Comparison of ENCODE assay signal across 26 mouse cellular contexts in the genomic region with DNA sequence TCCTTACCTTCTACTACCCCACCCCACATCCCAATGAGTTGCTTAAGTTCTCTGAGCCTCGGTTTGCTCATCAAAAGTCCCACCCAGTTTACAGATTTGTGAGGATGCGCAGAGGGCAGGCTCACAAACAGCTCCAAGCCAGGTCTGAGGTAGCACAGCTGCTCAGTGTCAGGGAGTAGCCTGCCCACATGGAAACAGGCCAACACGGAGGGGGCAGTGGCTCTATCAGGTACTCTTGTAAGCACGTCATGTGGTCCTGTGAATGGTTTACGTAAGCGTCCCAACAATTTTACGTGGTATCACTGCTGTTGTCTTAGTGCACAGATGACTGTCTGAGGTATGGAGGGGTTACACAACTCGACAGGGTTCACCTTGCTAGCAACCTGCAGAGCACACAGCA. TPM values are rescaled to one million over a fixed set of nuclear protein-coding genes. Genes with fewer than 3 reads are reported as not detected.
DNase-seq lines count a peak whose midpoint lies in the region; ATAC-seq and TF ChIP-seq lines count a peak whose summit lies in the region.
"Had no signal": no experiment of that assay in that cellular context is flagged by ENCODE, and none has a peak within 500 bp of the region (broad histone marks: within the 10 kb centered on the region; RNA-seq: fewer than 3 reads in every experiment).

No protein-coding gene starts in this region.

- no peak for TF ChIP-seq POLR2A in lung, adult 2 months (IDR thresholded peaks at IDR 0.05; ENCODE audit: borderline replicate concordance, extremely low read depth, low read depth, low read length)

- DNase-seq in heart, adult 11 months = peak; percentile 85
- DNase-seq in heart, postnatal 25 days (ENCODE audit: low spot score) = no peak
- no peak for DNase-seq in heart, postnatal 0 days (ENCODE audit: low spot score)
- no peak for DNase-seq in liver, embryonic 11.5 days (ENCODE audit: low spot score)
- peak; percentile 31 for DNase-seq in lung, postnatal 36 days
- DNase-seq in lung, adult 2 months = no peak
- DNase-seq: adrenal gland, adult 8-10 months; adrenal gland, postnatal 25 days; cerebellum, adult 11-12 months; cerebellum, adult 8-10 months; cerebellum, postnatal 10 days; cerebellum, postnatal 36 days; embryo, embryonic 11 days; gastrocnemius, postnatal 25 days; heart, adult 2 months had no signal

- TF ChIP-seq EP300 in heart, postnatal 0 days (IDR thresholded peaks at IDR 0.05; ENCODE audit: low read depth) = no peak

- H3K27me3 ChIP-seq in heart, postnatal 0 days (ENCODE audit: control insufficient read depth, insufficient read depth, low read length) = no peaks in the 10 kb centered on the region; the same call in 1 of the 2 replicates
- H3K27me3 ChIP-seq in heart, embryonic 11.5 days (ENCODE audit: control insufficient read depth, insufficient read depth, low read length) = peaks cover 20% of the 10 kb centered on the region
- no peaks in the 10 kb centered on the region for H3K27me3 ChIP-seq in liver, embryonic 16.5 days (ENCODE audit: control insufficient read depth, insufficient read depth, low read depth, low read length)
- peaks cover 48% of the 10 kb centered on the region for H3K27me3 ChIP-seq in liver, embryonic 11.5 days (replicated peaks; ENCODE audit: control insufficient read depth, insufficient read depth, low read length)
- H3K27me3 ChIP-seq: forebrain, embryonic 15.5 days; hindbrain, embryonic 15.5 days had no signal

- H3K4me2 ChIP-seq in heart, postnatal 0 days (ENCODE audit: low read depth, low read length) = no peak overlapping the region
- H3K4me2 ChIP-seq in heart, embryonic 11.5 days = no peak overlapping the region
- no peak overlapping the region for H3K4me2 ChIP-seq in liver, embryonic 16.5 days (ENCODE audit: low read depth, low read length)
- no peak overlapping the region for H3K4me2 ChIP-seq in liver, embryonic 11.5 days
- H3K4me2 ChIP-seq: embryonic facial prominence, embryonic 13.5 days; forebrain, embryonic 12.5 days; forebrain, embryonic 15.5 days; heart, embryonic 12.5 days; hindbrain, embryonic 12.5 days; hindbrain, embryonic 15.5 days had no signal

- TF ChIP-seq CTCF in heart, postnatal 0 days (IDR thresholded peaks at IDR 0.05; ENCODE audit: low read depth) = no peak
- no peak for TF ChIP-seq CTCF in lung, adult 2 months (IDR thresholded peaks at IDR 0.05; ENCODE audit: insufficient read depth, low read length)

- intact Hi-C loops in heart, postnatal 25 days (cut with DNase I) = no loop called here

- no peak overlapping the region for H3K4me3 ChIP-seq in heart, postnatal 0 days (ENCODE audit: low read depth, low read length)
- no peak overlapping the region for H3K4me3 ChIP-seq in heart, embryonic 11.5 days (ENCODE audit: low read depth, low read length)
- no peak overlapping the region for H3K4me3 ChIP-seq in liver, embryonic 16.5 days (ENCODE audit: low read depth, low read length)
- no peak overlapping the region for H3K4me3 ChIP-seq in liver, embryonic 11.5 days (ENCODE audit: low read depth, low read length)
- no peak overlapping the region for H3K4me3 ChIP-seq in lung, adult 2 months (replicated peaks; ENCODE audit: extremely low read depth, low read depth, low read length)
- H3K4me3 ChIP-seq: embryonic facial prominence, embryonic 10.5 days; embryonic facial prominence, embryonic 13.5 days; erythroblast, embryonic 14.5 days; forebrain, embryonic 12.5 days; forebrain, embryonic 15.5 days; heart, adult 2 months; heart, embryonic 12.5 days; hindbrain, embryonic 12.5 days; hindbrain, embryonic 15.5 days had no signal

- no peaks in the 10 kb centered on the region for H3K4me1 ChIP-seq in heart, postnatal 0 days (ENCODE audit: control insufficient read depth, insufficient read depth)
- H3K4me1 ChIP-seq in heart, embryonic 11.5 days (ENCODE audit: control insufficient read depth, insufficient read depth, low read length) = peaks cover 3% of the 10 kb centered on the region; the same call in 1 of the 2 replicates
- no peaks in the 10 kb centered on the region for H3K4me1 ChIP-seq in liver, embryonic 16.5 days (ENCODE audit: control insufficient read depth, low read depth, low read length)
- no peaks in the 10 kb centered on the region; the same call in 1 of the 2 replicates for H3K4me1 ChIP-seq in liver, embryonic 11.5 days (replicated peaks; ENCODE audit: control insufficient read depth, insufficient read depth, low read length)
- H3K4me1 ChIP-seq in lung, adult 2 months (ENCODE audit: control insufficient read depth, insufficient read depth, low read length) = no peaks in the 10 kb centered on the region
- H3K4me1 ChIP-seq: forebrain, embryonic 15.5 days; hindbrain, embryonic 12.5 days; hindbrain, embryonic 15.5 days had no signal

- H3K9ac ChIP-seq in heart, postnatal 0 days (replicated peaks; ENCODE audit: low read depth, low read length) = no peak overlapping the region
- no peak overlapping the region for H3K9ac ChIP-seq in heart, embryonic 11.5 days (ENCODE audit: low read depth, low read length)
- no peak overlapping the region for H3K9ac ChIP-seq in liver, embryonic 16.5 days (ENCODE audit: low read depth, low read length)
- H3K9ac ChIP-seq in liver, embryonic 11.5 days (ENCODE audit: low read depth, low read length) = no peak overlapping the region
- H3K9ac ChIP-seq: embryonic facial prominence, embryonic 13.5 days; forebrain, embryonic 12.5 days; forebrain, embryonic 15.5 days; heart, embryonic 12.5 days; hindbrain, embryonic 12.5 days; hindbrain, embryonic 15.5 days had no signal

- no peaks in the 10 kb centered on the region for H3K9me3 ChIP-seq in heart, postnatal 0 days (replicated peaks; ENCODE audit: control insufficient read depth, low read length)
- no peaks in the 10 kb centered on the region for H3K9me3 ChIP-seq in heart, embryonic 11.5 days (replicated peaks; ENCODE audit: control insufficient read depth, low read length)
- no peaks in the 10 kb centered on the region for H3K9me3 ChIP-seq in liver, embryonic 16.5 days (replicated peaks; ENCODE audit: control insufficient read depth, low read length)
- H3K9me3 ChIP-seq in liver, embryonic 11.5 days (ENCODE audit: control insufficient read depth, low read length) = no peaks in the 10 kb centered on the region
- H3K9me3 ChIP-seq: embryonic facial prominence, embryonic 10.5 days; embryonic facial prominence, embryonic 13.5 days; forebrain, embryonic 12.5 days; forebrain, embryonic 15.5 days; heart, embryonic 12.5 days; hindbrain, embryonic 12.5 days; hindbrain, embryonic 15.5 days had no signal

- H3K36me3 ChIP-seq in heart, postnatal 0 days (replicated peaks; ENCODE audit: control insufficient read depth, insufficient read depth, low read length) = no peaks in the 10 kb centered on the region
- H3K36me3 ChIP-seq in heart, embryonic 11.5 days (ENCODE audit: control insufficient read depth, insufficient read depth, low read length) = no peaks in the 10 kb centered on the region
- H3K36me3 ChIP-seq in liver, embryonic 16.5 days (ENCODE audit: control insufficient read depth, insufficient read depth) = no peaks in the 10 kb centered on the region
- no peaks in the 10 kb centered on the region for H3K36me3 ChIP-seq in liver, embryonic 11.5 days (ENCODE audit: control insufficient read depth, insufficient read depth, low read length)
- H3K36me3 ChIP-seq: embryonic facial prominence, embryonic 10.5 days; embryonic facial prominence, embryonic 13.5 days; forebrain, embryonic 12.5 days; forebrain, embryonic 15.5 days; heart, embryonic 12.5 days; hindbrain, embryonic 12.5 days; hindbrain, embryonic 15.5 days had no signal

- peak; percentile 74 for ATAC-seq in heart, postnatal 0 days (ENCODE audit: insufficient read depth, low read depth)
- ATAC-seq in heart, embryonic 11.5 days (replicated peaks; ENCODE audit: insufficient number of reproducible peaks, low FRiP score, low TSS enrichment) = no peak; the same call in 1 of the 2 replicates
- ATAC-seq in liver, embryonic 16.5 days (ENCODE audit: low read depth) = peak; percentile 72
- ATAC-seq in liver, embryonic 11.5 days (replicated peaks; ENCODE audit: low FRiP score) = no peak
- ATAC-seq: activated CD4-positive, CD25-positive, alpha-beta regulatory T cell, adult 4 months; forebrain, embryonic 15.5 days had no signal

- WGBS in heart, postnatal 0 days = 51% methylated on average over 8 of the region's 8 CpGs
- 68% methylated on average over 8 of the region's 8 CpGs for WGBS in heart, embryonic 11.5 days (ENCODE audit: insufficient replicate concordance)
- 49% methylated on average over 8 of the region's 8 CpGs for WGBS in liver, embryonic 16.5 days (ENCODE audit: insufficient replicate concordance)
- 60% methylated on average over 8 of the region's 8 CpGs for WGBS in liver, embryonic 11.5 days
- WGBS in lung, adult 2 months = 71% methylated on average over 8 of the region's 8 CpGs

- no peak overlapping the region for H3K27ac ChIP-seq in heart, postnatal 0 days (ENCODE audit: low read depth)
- H3K27ac ChIP-seq in heart, embryonic 11.5 days (ENCODE audit: low read depth, low read length) = no peak overlapping the region
- no peak overlapping the region for H3K27ac ChIP-seq in liver, embryonic 16.5 days (ENCODE audit: low read length)
- H3K27ac ChIP-seq in liver, embryonic 11.5 days (ENCODE audit: low read depth, low read length) = no peak overlapping the region
- H3K27ac ChIP-seq: embryonic facial prominence, embryonic 10.5 days; embryonic facial prominence, embryonic 13.5 days; forebrain, embryonic 12.5 days; forebrain, embryonic 15.5 days; heart, adult 2 months; hindbrain, embryonic 12.5 days; hindbrain, embryonic 15.5 days had no signal

RNA-seq across cellular contexts. Expression of gene Efnb1, which starts 23.1 kb away (rescaled TPM):
- 10 to 100 TPM; 19.8 to 22.4 TPM for total RNA-seq in heart, postnatal 25 days (2021)
- 20.6 and 25.2 TPM in 2 replicates for total RNA-seq in heart, postnatal 0 days (2014; rRNA removed; ENCODE audit: low replicate concordance)
- 12.5 and 12.6 TPM in 2 replicates for polyA plus RNA-seq in heart, postnatal 0 days (2015; fragmentation: Nextera tagmentation; extraction: Ambion mirVana)
- 16.0 and 16.8 TPM in 2 replicates for polyA plus RNA-seq in heart, embryonic 11.5 days (2014; fragmentation: Nextera tagmentation; extraction: Ambion mirVana)
- polyA plus RNA-seq in liver, embryonic 16.5 days (2015; fragmentation: Nextera tagmentation; extraction: Ambion mirVana) = 3.4 and 4.2 TPM in 2 replicates
- 15.9 and 17.9 TPM in 2 replicates for polyA plus RNA-seq in liver, embryonic 11.5 days (2014; fragmentation: Nextera tagmentation; extraction: Ambion mirVana)
- polyA plus RNA-seq in lung, adult 2 months (2012; rRNA removed) = 81.4 and 132 TPM in 2 replicates

Comparison
In these comparisons a context has a peak if more than half of its experiments do, and no peak if none do; other contexts are left out.
1. DNase-seq: peak in heart, adult 11 months (single experiment) and lung, postnatal 36 days (single experiment); none in heart, postnatal 25 days (single experiment), heart, postnatal 0 days (single experiment), liver, embryonic 11.5 days (single experiment) and lung, adult 2 months (single experiment).
2. ATAC-seq: peak in heart, postnatal 0 days (single experiment) and liver, embryonic 16.5 days (single experiment); none in heart, embryonic 11.5 days (single experiment) and liver, embryonic 11.5 days (single experiment).